Mouse (Mus musculus) myocyte (in vitro differentiated cells): ENCODE results near the gene Per1. TPM values are rescaled to one million over a fixed set of nuclear protein-coding genes. Genes with fewer than 3 reads are reported as not detected.

Source experiments
- H3K27me3 ChIP-seq: one replicate; pipeline ENCODE4 v1.6.1; 2011; ENCODE audit not compliant: control insufficient read depth, insufficient read depth, insufficient read length
- H3K36me3 ChIP-seq: one replicate; pipeline ENCODE4 v1.6.1; 2011; ENCODE audit not compliant: control insufficient read depth, insufficient read depth
- H3K4me2 ChIP-seq: one replicate; pipeline ENCODE4 v1.6.1; 2011; ENCODE audit warnings: low read depth, control low read depth
- H3K4me3 ChIP-seq: one replicate; pipeline ENCODE4 v1.5.1; 2011; ENCODE audit warnings: mild to moderate bottlenecking, control low read depth, moderate library complexity
- H3K79me2 ChIP-seq: one replicate; pipeline ENCODE4 v1.6.1; 2011; ENCODE audit not compliant: control insufficient read depth, insufficient read depth
- H3ac ChIP-seq: one replicate; pipeline ENCODE4 v1.6.1; 2011; ENCODE audit not compliant: control insufficient read depth, insufficient read length
- CEBPB ChIP-seq: IDR thresholded peaks from 2 replicates; pipeline ENCODE4 v1.6.1; 2011; ENCODE audit warnings: mild to moderate bottlenecking, moderate library complexity; ENCODE audit not compliant: poor library complexity, insufficient read depth, severe bottlenecking
- E2F4 ChIP-seq: IDR thresholded peaks from one replicate; pipeline ENCODE4 v1.6.1; 2011; ENCODE audit warnings: mild to moderate bottlenecking, control low read depth, moderate library complexity; ENCODE audit not compliant: insufficient read depth
- MAX ChIP-seq: IDR thresholded peaks from one replicate; pipeline ENCODE4 v1.6.1; 2011; ENCODE audit warnings: low read depth, mild to moderate bottlenecking, control low read depth
- MYOD1 ChIP-seq, 3 experiments: IDR thresholded peaks; one replicate each; pipeline ENCODE4 v1.6.1; 2011; ENCODE audit warnings: control low read depth in 2 of 3, low read depth in 2 of 3, mild to moderate bottlenecking in 2 of 3, moderate library complexity in 1 of 3; ENCODE audit not compliant: insufficient read length in 2 of 3, control insufficient read depth in 1 of 3
- MYOG ChIP-seq, 3 experiments: IDR thresholded peaks; one replicate each; pipeline ENCODE4 v1.6.1; 2011; ENCODE audit warnings: control low read depth in 2 of 3, low read depth in 2 of 3, mild to moderate bottlenecking in 2 of 3; ENCODE audit not compliant: insufficient read length in 2 of 3, control insufficient read depth in 1 of 3, insufficient read depth in 1 of 3
- POLR2A ChIP-seq: IDR thresholded peaks from one replicate; pipeline ENCODE4 v1.6.1; 2011; ENCODE audit warnings: low read depth, mild to moderate bottlenecking, control low read depth, moderate library complexity; ENCODE audit not compliant: insufficient read length
- POLR2AphosphoS2 ChIP-seq: IDR thresholded peaks from one replicate; pipeline ENCODE4 v1.6.1; 2011; ENCODE audit warnings: low read depth, control low read depth; ENCODE audit not compliant: insufficient read length
- REST ChIP-seq: IDR thresholded peaks from one replicate; pipeline ENCODE4 v1.6.1; 2011; ENCODE audit warnings: mild to moderate bottlenecking, control low read depth, moderate library complexity; ENCODE audit not compliant: insufficient read depth, insufficient read length
- SRF ChIP-seq: IDR thresholded peaks from one replicate; pipeline ENCODE4 v1.6.1; 2011; ENCODE audit warnings: low read depth; ENCODE audit not compliant: control insufficient read depth, insufficient read length
- TCF12 ChIP-seq: IDR thresholded peaks from one replicate; pipeline ENCODE4 v1.6.1; 2011; ENCODE audit warnings: mild to moderate bottlenecking, control low read depth; ENCODE audit not compliant: poor library complexity, insufficient read depth, severe bottlenecking
- TCF3 ChIP-seq: IDR thresholded peaks from one replicate; pipeline ENCODE4 v1.6.1; 2011; ENCODE audit warnings: low read depth, control low read depth; ENCODE audit not compliant: insufficient read length
- USF1 ChIP-seq: IDR thresholded peaks from one replicate; pipeline ENCODE4 v1.6.1; 2011; ENCODE audit warnings: low read depth, mild to moderate bottlenecking, control low read depth, moderate library complexity
- polyA plus RNA-seq: library from polyadenylated mRNA; unstranded; fragments of >200 nt; fragmentation: generic; extraction: Trizol; gene quantifications from one replicate; pipeline ENCODE4 v1.2.1, GENCODE M21; 2012; ENCODE audit warnings: missing spikeins

The Per1 gene
- polyA plus RNA-seq, 1 experiment = 8.9 TPM

DNA sequence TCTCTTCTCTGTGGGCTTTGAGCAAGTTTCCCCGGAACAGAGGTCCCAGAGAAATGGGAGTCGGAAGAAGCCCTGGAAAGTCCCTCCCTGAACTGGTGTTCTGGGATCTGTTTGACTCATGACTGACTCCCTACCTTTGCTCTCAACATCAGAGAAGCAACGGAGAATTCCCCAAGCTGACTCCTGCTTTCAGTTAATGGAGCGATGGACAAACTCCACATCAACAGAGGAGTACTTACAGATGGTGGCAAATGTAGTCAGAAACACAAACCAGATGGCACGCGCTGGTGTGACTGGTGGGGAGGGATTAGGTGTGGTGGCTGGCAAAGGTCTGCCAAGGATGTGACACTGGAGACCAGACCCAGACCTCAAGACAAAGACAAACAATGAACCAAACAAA, 56.0 kb downstream of the Per1 start:
- H3K4me3 ChIP-seq = no peak overlapping the region
- H3K36me3 ChIP-seq = no peaks in the 10 kb centered on the region
- H3ac ChIP-seq = no peak overlapping the region
- peak overlapping the region; percentile 47 for H3K4me2 ChIP-seq
- peaks cover 19% of the 10 kb centered on the region for H3K27me3 ChIP-seq
- H3K79me2 ChIP-seq = no peaks in the 10 kb centered on the region
- TF ChIP-seq USF1 (no peak), TCF3 (no peak), MAX (no peak), MYOD1 (IDR thresholded peaks at IDR 0.05; ENCODE audit: control insufficient read depth in 1 of 3, insufficient read length in 2 of 3, low read depth in 2 of 3) (no peak), MYOG (IDR thresholded peaks at IDR 0.05; ENCODE audit: control insufficient read depth in 1 of 3, insufficient read depth in 1 of 3, insufficient read length in 2 of 3, low read depth in 2 of 3) (no peak), CEBPB (no peak), SRF (no peak), TCF12 (no peak), E2F4 (no peak), POLR2AphosphoS2 (no peak), REST (no peak), POLR2A (no peak)

DNA sequence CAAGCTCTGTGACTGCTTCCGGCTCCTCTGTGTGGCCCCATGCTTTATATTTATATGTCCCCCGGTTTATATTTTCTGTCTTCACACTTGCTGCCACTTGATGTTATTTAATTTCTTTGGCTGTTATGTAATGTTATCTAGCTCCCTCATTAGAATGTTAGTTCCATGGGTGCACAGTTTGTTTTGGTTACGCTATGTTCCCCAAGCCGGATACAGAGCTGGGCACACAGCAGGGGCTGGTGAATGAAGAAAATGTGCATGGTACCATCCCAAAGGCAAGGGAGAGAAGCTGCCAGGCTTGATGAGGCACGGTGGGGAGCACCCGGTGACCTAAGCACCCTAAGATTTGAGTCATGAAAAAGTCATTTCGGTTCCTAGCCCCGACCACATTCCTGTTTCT, 58.8 kb downstream of the Per1 start:
- TF ChIP-seq CEBPB (no peak), TCF12 (no peak), SRF (no peak), POLR2AphosphoS2 (no peak), POLR2A (no peak)
- no peaks in the 10 kb centered on the region for H3K36me3 ChIP-seq
- H3K79me2 ChIP-seq = no peaks in the 10 kb centered on the region
- peaks cover 43% of the 10 kb centered on the region for H3K27me3 ChIP-seq
- H3ac ChIP-seq = no peak overlapping the region
- no peak overlapping the region for H3K4me2 ChIP-seq
- H3K4me3 ChIP-seq = no peak overlapping the region

DNA sequence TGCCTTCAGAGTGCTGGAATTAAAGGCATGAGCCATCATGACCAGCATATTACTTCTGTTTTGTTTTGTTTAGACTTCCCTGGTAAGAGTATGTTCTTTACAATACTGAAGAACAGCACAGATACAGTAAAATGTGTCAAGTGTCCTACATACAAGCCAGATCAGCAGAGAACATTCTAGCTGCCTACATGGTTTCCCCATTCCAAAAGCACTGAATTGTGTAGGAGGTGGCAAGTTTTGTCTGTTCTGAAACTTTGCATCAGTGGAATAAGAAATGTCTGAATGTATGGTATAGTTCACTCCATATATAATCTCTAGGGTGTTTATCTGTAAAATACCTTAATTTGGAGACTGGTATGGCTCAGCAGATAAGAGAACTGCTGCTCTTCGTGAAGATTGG, 60.3 kb downstream of the Per1 start:
- Histone ChIP-seq H3K4me2 (no peak overlapping the region), H3K27me3 (peaks cover 33% of the 10 kb centered on the region), H3K36me3 (no peaks in the 10 kb centered on the region), H3K4me3 (no peak overlapping the region), H3ac (no peak overlapping the region), H3K79me2 (no peaks in the 10 kb centered on the region)
- TF ChIP-seq MAX (no peak), E2F4 (no peak), REST (no peak), CEBPB (no peak), MYOG (IDR thresholded peaks at IDR 0.05; ENCODE audit: control insufficient read depth in 1 of 3, insufficient read depth in 1 of 3, insufficient read length in 2 of 3, low read depth in 2 of 3) (no peak), TCF12 (no peak), MYOD1 (IDR thresholded peaks at IDR 0.05; ENCODE audit: control insufficient read depth in 1 of 3, insufficient read length in 2 of 3, low read depth in 2 of 3) (no peak), POLR2AphosphoS2 (no peak), SRF (no peak), USF1 (no peak), TCF3 (no peak), POLR2A (no peak)

DNA sequence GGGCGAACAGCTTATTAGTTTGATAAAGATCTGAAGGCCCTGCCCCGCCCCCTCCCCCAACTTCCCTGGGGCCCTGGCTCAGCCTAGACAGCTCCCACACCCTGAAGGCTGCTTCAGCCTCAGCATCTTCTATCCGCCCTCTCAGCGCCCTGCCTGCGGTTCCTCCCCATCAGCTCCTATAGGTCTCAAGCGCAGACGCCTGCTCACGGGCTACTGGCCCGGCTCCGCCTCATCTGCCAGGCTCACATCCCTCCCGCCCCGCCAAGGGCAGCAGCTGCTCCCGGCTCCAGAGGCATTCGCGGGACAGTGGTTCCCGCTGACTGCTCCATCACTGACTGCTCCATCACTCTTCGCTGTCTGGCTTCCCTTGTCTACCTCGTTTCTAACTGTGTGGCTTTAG, 61.8 kb downstream of the Per1 start, which contains the start of gene Alox12b:
TSS of gene Alox12b (plus strand) at position 190 of the 400 bp plus-strand sequence.
- Histone ChIP-seq H3ac (no peak within 1 kb of the TSS), H3K79me2 (no peaks in the 10 kb centered on the region), H3K27me3 (peaks cover 33% of the 10 kb centered on the region), H3K4me3 (no peak within 1 kb of the TSS), H3K4me2 (no peak within 1 kb of the TSS), H3K36me3 (no peaks in the 10 kb centered on the region)
- peak in 1 of 3 experiments; percentile 9 for TF ChIP-seq MYOG (IDR thresholded peaks at IDR 0.05; ENCODE audit: control insufficient read depth in 1 of 3, insufficient read depth in 1 of 3, insufficient read length in 2 of 3, low read depth in 2 of 3)
- TF ChIP-seq MYOD1 (IDR thresholded peaks at IDR 0.05; ENCODE audit: control insufficient read depth in 1 of 3, insufficient read length in 2 of 3, low read depth in 2 of 3) = peak in 1 of 3 experiments; percentile 17
- no peak for TF ChIP-seq REST

Other genes with a start within 250 kb of the Per1 start
- gene Ndel1, start 223.4 kb upstream of the Per1 start, polyA plus RNA-seq = 36.7 TPM
- not detected for gene Rnf222, start 206.7 kb upstream of the Per1 start, polyA plus RNA-seq
- gene Rpl26, start 193.6 kb upstream of the Per1 start, polyA plus RNA-seq = 695 TPM
- gene Odf4, start 168.1 kb upstream of the Per1 start, polyA plus RNA-seq = not detected
- gene Arhgef15, start 137.7 kb upstream of the Per1 start, polyA plus RNA-seq = 0.49 TPM
- gene Slc25a35, start 127.1 kb upstream of the Per1 start, polyA plus RNA-seq = 2.3 TPM
- gene Rangrf, start 120.0 kb upstream of the Per1 start, polyA plus RNA-seq = 56.4 TPM
- gene Pfas, start 86.8 kb upstream of the Per1 start, polyA plus RNA-seq = 9.1 TPM
- 29.1 TPM for gene Ctc1, start 79.3 kb upstream of the Per1 start, polyA plus RNA-seq
- 28.2 TPM for gene Aurkb, start 49.6 kb upstream of the Per1 start, polyA plus RNA-seq
- gene Borcs6, start 35.5 kb upstream of the Per1 start, polyA plus RNA-seq = 27.2 TPM
- gene Tmem107, start 24.4 kb upstream of the Per1 start, polyA plus RNA-seq = 29.5 TPM
- gene Vamp2, start 6.7 kb upstream of the Per1 start, polyA plus RNA-seq = 51.8 TPM
- gene Hes7, start 25.2 kb downstream of the Per1 start, polyA plus RNA-seq = 0.28 TPM
- gene 9130213A22Rik, start 27.4 kb downstream of the Per1 start, polyA plus RNA-seq = 0.78 TPM
- gene Aloxe3, start 30.7 kb downstream of the Per1 start, polyA plus RNA-seq = 0.01 TPM
- gene Alox12b, start 61.8 kb downstream of the Per1 start, polyA plus RNA-seq = not detected
- not detected for gene Alox8, start 102.6 kb downstream of the Per1 start, polyA plus RNA-seq
- not detected for gene Gucy2e, start 141.8 kb downstream of the Per1 start, polyA plus RNA-seq
- gene Cntrob, start 228.6 kb downstream of the Per1 start, polyA plus RNA-seq = 10.3 TPM
- gene Trappc1, start 228.8 kb downstream of the Per1 start, polyA plus RNA-seq = 116 TPM
- 2.0 TPM for gene Kcnab3, start 231.0 kb downstream of the Per1 start, polyA plus RNA-seq
- 2.5 TPM for gene Rnf227, start 245.2 kb downstream of the Per1 start, polyA plus RNA-seq